In the genomic region with DNA sequence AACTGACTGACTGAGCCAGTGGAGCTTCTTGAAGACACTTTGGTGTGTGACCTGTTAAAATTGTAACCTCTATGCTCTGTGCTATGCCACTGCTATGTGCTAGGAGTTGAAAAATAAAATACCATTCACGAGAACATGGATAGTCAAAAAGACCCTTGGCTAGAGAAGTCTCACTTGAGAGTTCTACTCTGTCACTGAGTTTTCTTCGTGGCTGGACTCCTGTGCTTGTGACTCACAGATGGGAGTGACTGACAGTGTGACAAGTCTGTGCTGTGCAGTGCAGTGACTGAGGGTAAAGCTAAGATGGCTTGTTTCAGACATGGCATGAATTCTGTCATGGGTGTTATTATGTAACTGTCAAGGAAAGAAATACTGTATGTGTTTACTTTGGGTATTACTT, we compare ENCODE assay signal across 9 mouse cellular contexts. TPM values are rescaled to one million over a fixed set of nuclear protein-coding genes. Genes with fewer than 3 reads are reported as not detected.
DNase-seq lines count a peak whose midpoint lies in the region; ATAC-seq lines count a peak whose summit lies in the region.
"Had no signal": no experiment of that assay in that cellular context is flagged by ENCODE, and none has a peak within 500 bp of the region (broad histone marks: within the 10 kb centered on the region; RNA-seq: fewer than 3 reads in every experiment).

No protein-coding gene starts in this region.

- H3K9ac ChIP-seq in forebrain, embryonic 14.5 days (ENCODE audit: low read length), result no peak overlapping the region
- peak overlapping the region; percentile 19 for H3K9ac ChIP-seq in liver, embryonic 15.5 days

- ATAC-seq in forebrain, embryonic 14.5 days, result no peak
- no peak for ATAC-seq in liver, embryonic 15.5 days (ENCODE audit: insufficient read depth)

- no peak overlapping the region for H3K27ac ChIP-seq in heart, embryonic 10.5 days
- H3K27ac ChIP-seq in forebrain, embryonic 14.5 days (ENCODE audit: low read depth, low read length), result no peak overlapping the region
- no peak overlapping the region; the same call in 1 of the 2 replicates for H3K27ac ChIP-seq in liver, embryonic 15.5 days (replicated peaks)

- peak overlapping the region; percentile 98; the same call in 1 of the 2 replicates for H3K4me3 ChIP-seq in heart, embryonic 10.5 days
- no peak overlapping the region; the same call in 1 of the 2 replicates for H3K4me3 ChIP-seq in forebrain, embryonic 14.5 days (ENCODE audit: low read depth, low read length)
- peak overlapping the region; percentile 24 for H3K4me3 ChIP-seq in liver, embryonic 15.5 days (replicated peaks)

- peaks cover 49% of the 10 kb centered on the region for H3K4me1 ChIP-seq in heart, embryonic 10.5 days
- peaks cover 21% of the 10 kb centered on the region for H3K4me1 ChIP-seq in forebrain, embryonic 14.5 days (ENCODE audit: control insufficient read depth, insufficient read depth, low read length)
- peaks cover 56% of the 10 kb centered on the region for H3K4me1 ChIP-seq in liver, embryonic 15.5 days (replicated peaks)

- no peaks in the 10 kb centered on the region for H3K9me3 ChIP-seq in heart, embryonic 10.5 days
- H3K9me3 ChIP-seq in forebrain, embryonic 14.5 days (replicated peaks; ENCODE audit: control insufficient read depth, low read length), result no peaks in the 10 kb centered on the region
- H3K9me3 ChIP-seq in liver, embryonic 15.5 days (replicated peaks), result no peaks in the 10 kb centered on the region

- no peak for DNase-seq in heart, embryonic 10.5 days (ENCODE audit: low spot score)
- DNase-seq in heart, postnatal 36 days, result no peak
- peak; percentile 40 for DNase-seq in 3T3-L1 (ENCODE audit: low read depth, low spot score)
- no peak for DNase-seq in forebrain, embryonic 14.5 days (ENCODE audit: low spot score)
- no peak for DNase-seq in adrenal gland, adult 18-20 months (ENCODE audit: low spot score in 2 of 2)
- DNase-seq in natural killer cell, adult 2 months (ENCODE audit: low spot score in 2 of 2), result no peak
- DNase-seq in thymus, postnatal 0 days (ENCODE audit: low spot score), result no peak
- DNase-seq: gastrocnemius, postnatal 25 days had no signal

- intact Hi-C loops in heart, postnatal 36 days (cut with DNase I), result no loop called here

- H3K4me2 ChIP-seq in forebrain, embryonic 14.5 days (ENCODE audit: low read length), result peak overlapping the region; percentile 64
- H3K4me2 ChIP-seq in liver, embryonic 15.5 days, result peak overlapping the region; percentile 50

- no peaks in the 10 kb centered on the region for H3K27me3 ChIP-seq in heart, embryonic 10.5 days (ENCODE audit: insufficient read depth, poor library complexity, severe bottlenecking)
- no peaks in the 10 kb centered on the region for H3K27me3 ChIP-seq in forebrain, embryonic 14.5 days (replicated peaks; ENCODE audit: control insufficient read depth, insufficient read depth, low read length)
- H3K27me3 ChIP-seq in liver, embryonic 15.5 days, result no peaks in the 10 kb centered on the region

- no peaks in the 10 kb centered on the region for H3K36me3 ChIP-seq in heart, embryonic 10.5 days
- H3K36me3 ChIP-seq in forebrain, embryonic 14.5 days (ENCODE audit: control insufficient read depth, insufficient read depth, low read length), result no peaks in the 10 kb centered on the region
- peaks cover 11% of the 10 kb centered on the region for H3K36me3 ChIP-seq in liver, embryonic 15.5 days (replicated peaks)

- WGBS in heart, embryonic 10.5 days, result 28% methylated on average over 2 of the region's 2 CpGs
- 32% methylated on average over 2 of the region's 2 CpGs for WGBS in forebrain, embryonic 14.5 days
- 22% methylated on average over 2 of the region's 2 CpGs for WGBS in liver, embryonic 15.5 days (ENCODE audit: insufficient replicate concordance)

RNA-seq across cellular contexts. Expression of gene Dyrk1a, which starts 2.6 kb away (rescaled TPM):
- 7.7 and 8.1 TPM in 2 replicates for polyA plus RNA-seq in heart, embryonic 10.5 days (2016; fragmentation: Nextera tagmentation; extraction: Ambion mirVana)
- total RNA-seq in heart, postnatal 36 days (2021), result 10 to 100 TPM; 64.4 to 71.8 TPM
- 14.8 and 15.6 TPM in 2 replicates for polyA plus RNA-seq in forebrain, embryonic 14.5 days (2014; fragmentation: Nextera tagmentation; extraction: Ambion mirVana)
- 4.3 and 4.4 TPM in 2 replicates for polyA plus RNA-seq in liver, embryonic 15.5 days (2015; fragmentation: Nextera tagmentation; extraction: Ambion mirVana)
- total RNA-seq in adrenal gland, adult 18-20 months (2021), result 10 to 100 TPM; 61.3 to 71.5 TPM
- 11.0 and 15.4 TPM in 2 replicates for polyA plus RNA-seq in thymus, postnatal 0 days (2015; fragmentation: Nextera tagmentation; extraction: Ambion mirVana)

RNA-seq across cellular contexts. Expression of gene Vps26c, which starts 45.8 kb away (rescaled TPM):
- 60.0 and 61.4 TPM in 2 replicates for polyA plus RNA-seq in heart, embryonic 10.5 days (2016; fragmentation: Nextera tagmentation; extraction: Ambion mirVana)
- 10 to 100 TPM; 24.1 to 28.1 TPM for total RNA-seq in heart, postnatal 36 days (2021)
- 78.7 and 80.7 TPM in 2 replicates for polyA plus RNA-seq in forebrain, embryonic 14.5 days (2014; fragmentation: Nextera tagmentation; extraction: Ambion mirVana)
- 19.2 and 20.6 TPM in 2 replicates for polyA plus RNA-seq in liver, embryonic 15.5 days (2015; fragmentation: Nextera tagmentation; extraction: Ambion mirVana)
- 10 to 100 TPM; 54.0 to 54.3 TPM for total RNA-seq in adrenal gland, adult 18-20 months (2021)
- polyA plus RNA-seq in thymus, postnatal 0 days (2015; fragmentation: Nextera tagmentation; extraction: Ambion mirVana), result 43.9 and 44.2 TPM in 2 replicates
